Mouse (Mus musculus) midbrain, embryonic 14.5 days (tissue): ENCODE results near the gene Ctrl. TPM values are rescaled to one million over a fixed set of nuclear protein-coding genes. Genes with fewer than 3 reads are reported as not detected.
A peak's percentile ranks its signal among the peaks of the same experiment; 100 is the strongest.

Source experiments
- ATAC-seq: fragments of 200-750 bp; cut with Nextera tagmentation; 2 replicates; pipeline ENCODE4 v1.8.0; 2017; ENCODE audit warnings: moderate number of reproducible peaks, moderate library complexity; ENCODE audit not compliant: low FRiP score, low TSS enrichment
- DNase-seq: peaks from one replicate; pipeline ENCODE4 v3.0.0-alpha.2; 2015
- H3K27ac ChIP-seq: fragments of 300-500 bp; sonication (generic); replicated peaks from 2 replicates; pipeline ENCODE4 v1.5.1; 2014; ENCODE audit warnings: mild to moderate bottlenecking, low read depth, low read length, moderate library complexity
- H3K27me3 ChIP-seq: fragments of 300-500 bp; sonication (generic); 2 replicates; pipeline ENCODE4 v1.6.1; 2014; ENCODE audit warnings: low read length, control low read depth, mixed read lengths; ENCODE audit not compliant: control insufficient read depth, insufficient read depth
- H3K36me3 ChIP-seq: fragments of 300-500 bp; sonication (generic); 2 replicates; pipeline ENCODE4 v1.6.1; 2014; ENCODE audit warnings: low read length, control low read depth; ENCODE audit not compliant: control insufficient read depth, insufficient read depth
- H3K4me1 ChIP-seq: fragments of 300-500 bp; sonication (generic); 2 replicates; pipeline ENCODE4 v1.6.1; 2014; ENCODE audit warnings: mild to moderate bottlenecking, antibody characterized with exemption, low read length, control low read depth; ENCODE audit not compliant: control insufficient read depth, insufficient read depth
- H3K4me2 ChIP-seq: fragments of 300-500 bp; sonication (generic); 2 replicates; pipeline ENCODE4 v1.6.1; 2014; ENCODE audit warnings: mild to moderate bottlenecking, low read length, moderate library complexity
- H3K4me3 ChIP-seq: fragments of 300-500 bp; sonication (generic); replicated peaks from 2 replicates; pipeline ENCODE4 v1.5.1; 2014; ENCODE audit warnings: low read depth, low read length
- H3K9ac ChIP-seq: fragments of 300-500 bp; sonication (generic); replicated peaks from 2 replicates; pipeline ENCODE4 v1.6.1; 2014; ENCODE audit warnings: mild to moderate bottlenecking, low read length, moderate library complexity
- H3K9me3 ChIP-seq: fragments of 300-500 bp; sonication (generic); 2 replicates; pipeline ENCODE4 v1.6.1; 2016; ENCODE audit warnings: low read length, control low read depth, mixed read lengths; ENCODE audit not compliant: control insufficient read depth
- WGBS: fragments of 180-500 bp; shearing (Covaris S2); extraction: QIAGEN DNeasy Blood & Tissue Kit; methylation state at CpG from one replicate; pipeline ENCODE4 v1.1.7; 2014; 5-methylcytosine and 5-hydroxymethylcytosine counted together
- microRNA-seq: library from miRNA; unstranded; fragments of <30 nt; microRNA quantifications from one replicate; pipeline ENCODE4, GENCODE M21; 2016
- polyA plus RNA-seq: library from polyadenylated mRNA; unstranded; fragments of >200 nt; fragmentation: Nextera tagmentation; extraction: Ambion mirVana; gene quantifications from 2 replicates; pipeline ENCODE4 v1.2.1, GENCODE M21; 2014

The Ctrl gene
- polyA plus RNA-seq, 1 experiment from 2014 or later: 2.0 TPM

GRCm38 (mm10) chr8:105897801-105898480 lies 35.7 kb downstream of the Ctrl start:
- Histone ChIP-seq H3K9me3 (no peaks in the 10 kb centered on the region), H3K9ac (no peak overlapping the region), H3K27ac (no peak overlapping the region), H3K4me1 (peaks cover 13% of the 10 kb centered on the region), H3K4me3 (no peak overlapping the region), H3K4me2 (no peak overlapping the region), H3K36me3 (peaks cover 13% of the 10 kb centered on the region), H3K27me3 (no peaks in the 10 kb centered on the region)
- no peak for ATAC-seq
- 81% methylated on average over 9 of the region's 9 CpGs for WGBS
- no peak for DNase-seq

- no peaks in the 10 kb centered on the region for H3K9me3 ChIP-seq
- 4% methylated on average over 11 of the region's 11 CpGs for WGBS
- H3K36me3 ChIP-seq: peaks cover 59% of the 10 kb centered on the region
- no peaks in the 10 kb centered on the region for H3K27me3 ChIP-seq
- H3K27ac ChIP-seq: no peak within 1 kb of the TSS
- H3K9ac ChIP-seq: peak within 1 kb of the TSS; percentile 17; the same call in 1 of the 2 replicates
- H3K4me3 ChIP-seq: no peak within 1 kb of the TSS
- H3K4me1 ChIP-seq: 0 out of 2 replicates have a peak, but pooled peaks cover 7% of the 10 kb centered on the region
- H3K4me2 ChIP-seq: peak within 1 kb of the TSS; percentile 32
- ATAC-seq (peak; percentile 86), DNase-seq (peak; percentile 81)
Observed at GRCm38 (mm10) chr8:105893339-105893738, 40.3 kb downstream of the Ctrl start, which contains the start of gene Nrn1l. Gene Nrn1l, plus strand, starts transcription at chr8:105893567.

GRCm38 (mm10) chr8:105892432-105892831 lies 41.2 kb downstream of the Ctrl start:
- no peaks in the 10 kb centered on the region for H3K9me3 ChIP-seq
- H3K4me1 ChIP-seq: 0 out of 2 replicates have a peak, but pooled peaks cover 7% of the 10 kb centered on the region
- ATAC-seq (no peak), DNase-seq (peak; percentile 57)
- H3K4me2 ChIP-seq: no peak overlapping the region
- H3K36me3 ChIP-seq: peaks cover 68% of the 10 kb centered on the region
- WGBS: 89% methylated on average over 6 of the region's 6 CpGs
- H3K9ac ChIP-seq: no peak overlapping the region
- no peak overlapping the region for H3K4me3 ChIP-seq
- H3K27me3 ChIP-seq: no peaks in the 10 kb centered on the region
- H3K27ac ChIP-seq: no peak overlapping the region

GRCm38 (mm10) chr8:105890870-105891269 lies 42.8 kb downstream of the Ctrl start:
- H3K4me1 ChIP-seq: 0 out of 2 replicates have a peak, but pooled peaks cover 7% of the 10 kb centered on the region
- H3K9me3 ChIP-seq: no peaks in the 10 kb centered on the region
- no peaks in the 10 kb centered on the region for H3K27me3 ChIP-seq
- WGBS: 94% methylated on average over 6 of the region's 6 CpGs
- ATAC-seq (no peak), DNase-seq (no peak)
- no peak overlapping the region for H3K4me2 ChIP-seq
- H3K9ac ChIP-seq: no peak overlapping the region
- no peak overlapping the region for H3K27ac ChIP-seq
- peaks cover 84% of the 10 kb centered on the region for H3K36me3 ChIP-seq
- no peak overlapping the region for H3K4me3 ChIP-seq

GRCm38 (mm10) chr8:105889756-105890465 lies 43.8 kb downstream of the Ctrl start:
- Histone ChIP-seq H3K4me3 (no peak overlapping the region), H3K27ac (no peak overlapping the region), H3K9ac (no peak overlapping the region), H3K4me2 (no peak overlapping the region), H3K9me3 (no peaks in the 10 kb centered on the region), H3K36me3 (peaks cover 88% of the 10 kb centered on the region), H3K27me3 (no peaks in the 10 kb centered on the region), H3K4me1 (0 out of 2 replicates have a peak, but pooled peaks cover 7% of the 10 kb centered on the region)
- DNase-seq (no peak), ATAC-seq (no peak)
- WGBS: 96% methylated on average over 12 of the region's 12 CpGs

Small RNA genes lying within 50 kb of the gene (microRNA-seq; reads per million reads assigned to microRNA genes)
- not detected for gene Mir7074

Other genes with a start within 250 kb of the Ctrl start
- gene Carmil2, start 247.6 kb downstream of the Ctrl start, polyA plus RNA-seq: 17.8 and 18.0 TPM in 2 replicates
- gene Acd, start 232.8 kb downstream of the Ctrl start, polyA plus RNA-seq: 86.3 and 106 TPM in 2 replicates
- gene Pard6a, start 232.7 kb downstream of the Ctrl start, polyA plus RNA-seq: 51.2 and 53.4 TPM in 2 replicates
- gene 4933405L10Rik, start 226.2 kb downstream of the Ctrl start, polyA plus RNA-seq: 0.41 TPM in 1 of 2 replicates, not detected in the other
- gene Enkd1, start 225.7 kb downstream of the Ctrl start, polyA plus RNA-seq: 13.8 and 13.9 TPM in 2 replicates
- gene Gfod2, start 175.2 kb downstream of the Ctrl start, polyA plus RNA-seq: 75.4 and 77.8 TPM in 2 replicates
- gene Ranbp10, start 106.5 kb downstream of the Ctrl start, polyA plus RNA-seq: 12.3 and 12.5 TPM in 2 replicates
- 0.24 and 0.32 TPM in 2 replicates for gene Tsnaxip1, start 106.1 kb downstream of the Ctrl start, polyA plus RNA-seq
- 46.7 and 55.7 TPM in 2 replicates for gene Cenpt, start 80.6 kb downstream of the Ctrl start, polyA plus RNA-seq
- gene Thap11, start 78.7 kb downstream of the Ctrl start, polyA plus RNA-seq: 49.8 and 51.5 TPM in 2 replicates
- gene Nutf2, start 73.3 kb downstream of the Ctrl start, polyA plus RNA-seq: 217 and 221 TPM in 2 replicates
- gene Edc4, start 53.0 kb downstream of the Ctrl start, polyA plus RNA-seq: 47.8 and 49.2 TPM in 2 replicates
- gene Nrn1l, start 40.3 kb downstream of the Ctrl start, polyA plus RNA-seq: 0.78 TPM in 1 of 2 replicates, not detected in the other
- 7.9 and 10.7 TPM in 2 replicates for gene Pskh1, start 33.4 kb downstream of the Ctrl start, polyA plus RNA-seq
- 50.7 and 67.8 TPM in 2 replicates for gene Psmb10, start 4.6 kb upstream of the Ctrl start, polyA plus RNA-seq
- 1.0 and 1.5 TPM in 2 replicates for gene Lcat, start 9.5 kb upstream of the Ctrl start, polyA plus RNA-seq
- gene Slc12a4, start 32.2 kb upstream of the Ctrl start, polyA plus RNA-seq: 3.7 and 5.2 TPM in 2 replicates
- not detected in 2 replicates for gene Dpep3, start 45.6 kb upstream of the Ctrl start, polyA plus RNA-seq
- 23.1 and 23.2 TPM in 2 replicates for gene Dus2, start 57.5 kb upstream of the Ctrl start, polyA plus RNA-seq
- gene Dpep2nb, start 72.1 kb upstream of the Ctrl start, polyA plus RNA-seq: not detected in 2 replicates
- gene Ddx28, start 78.0 kb upstream of the Ctrl start, polyA plus RNA-seq: 17.7 and 21.1 TPM in 2 replicates
- 3.1 and 3.4 TPM in 2 replicates for gene Nfatc3, start 125.0 kb upstream of the Ctrl start, polyA plus RNA-seq
- gene Esrp2, start 203.1 kb upstream of the Ctrl start, polyA plus RNA-seq: 0.25 TPM in 1 of 2 replicates, not detected in the other
- gene Pla2g15, start 216.5 kb upstream of the Ctrl start, polyA plus RNA-seq: 6.5 and 16.0 TPM in 2 replicates
- 76.1 and 77.8 TPM in 2 replicates for gene Slc7a6, start 235.0 kb upstream of the Ctrl start, polyA plus RNA-seq